Mouse (Mus musculus) hindbrain, embryonic 12.5 days (tissue): ENCODE measurements at regions not wholly inside any gene's neighbourhood (a gene's known extent, or its start where the extent isn't known, plus 50 kb on each side); places are given as distances from the start of the nearest gene placed in this dataset.

Experiments
- ATAC-seq: fragments of 200-750 bp; cut with Nextera tagmentation; 2 replicates; pipeline ENCODE4 v1.8.0; 2017; ENCODE audit warnings: moderate TSS enrichment; ENCODE audit not compliant: low FRiP score
- H3K27ac ChIP-seq: fragments of 300-500 bp; sonication (generic); 2 replicates; pipeline ENCODE4 v1.5.1; 2016; ENCODE audit warnings: mild to moderate bottlenecking
- H3K27me3 ChIP-seq: fragments of 300-500 bp; sonication (generic); 2 replicates; pipeline ENCODE4 v1.6.1; 2016; ENCODE audit warnings: mild to moderate bottlenecking
- H3K36me3 ChIP-seq: fragments of 300-500 bp; sonication (generic); 2 replicates; pipeline ENCODE4 v1.6.1; 2016; ENCODE audit warnings: mild to moderate bottlenecking
- H3K4me1 ChIP-seq: fragments of 300-500 bp; sonication (generic); 2 replicates; pipeline ENCODE4 v1.6.1; 2016
- H3K4me2 ChIP-seq: fragments of 300-500 bp; sonication (generic); replicated peaks from 2 replicates; pipeline ENCODE4 v1.6.1; 2016; ENCODE audit warnings: mild to moderate bottlenecking
- H3K4me3 ChIP-seq: fragments of 300-500 bp; sonication (generic); 2 replicates; pipeline ENCODE4 v1.5.1; 2016; ENCODE audit warnings: mild to moderate bottlenecking
- H3K9ac ChIP-seq: fragments of 300-500 bp; sonication (generic); 2 replicates; pipeline ENCODE4 v1.6.1; 2016; ENCODE audit warnings: mild to moderate bottlenecking, moderate library complexity
- H3K9me3 ChIP-seq: fragments of 300-500 bp; sonication (generic); replicated peaks from 2 replicates; pipeline ENCODE4 v1.6.1; 2016; ENCODE audit warnings: mild to moderate bottlenecking
- WGBS: fragments of 180-500 bp; shearing (Covaris S2); methylation state at CpG from one replicate; pipeline ENCODE4 v1.1.7; 2016; 5-methylcytosine and 5-hydroxymethylcytosine counted together

DNA sequence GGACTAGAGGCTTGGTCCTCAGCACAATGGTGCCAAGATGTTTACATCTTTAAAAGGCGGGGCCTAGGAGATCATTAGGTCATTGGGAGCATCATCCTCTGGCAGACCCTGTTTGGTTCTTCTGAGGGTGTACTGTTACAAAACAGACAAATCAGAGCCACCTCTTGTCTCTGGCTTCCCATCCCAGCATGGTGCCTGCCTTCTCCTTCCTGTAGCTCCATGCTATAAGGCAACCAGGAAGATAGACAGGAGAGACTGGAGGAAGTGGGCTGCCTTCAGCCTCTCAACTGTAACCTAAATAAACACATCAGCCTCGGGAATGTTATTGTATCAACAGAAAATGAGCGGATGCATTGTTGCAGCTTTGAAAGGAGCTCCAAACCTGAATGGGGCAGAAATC is 529.8 kb upstream of the Gm765 start:
- no peaks in the 10 kb centered on the region for H3K4me1 ChIP-seq
- H3K36me3 ChIP-seq = no peaks in the 10 kb centered on the region
- no peaks in the 10 kb centered on the region for H3K9me3 ChIP-seq
- no peaks in the 10 kb centered on the region for H3K27me3 ChIP-seq
- no peak overlapping the region for H3K27ac ChIP-seq
- WGBS = 49% methylated on average over 3 of the region's 3 CpGs
- H3K4me3 ChIP-seq = no peak overlapping the region
- no peak overlapping the region for H3K4me2 ChIP-seq
- ATAC-seq = no peak
- H3K9ac ChIP-seq = no peak overlapping the region

DNA sequence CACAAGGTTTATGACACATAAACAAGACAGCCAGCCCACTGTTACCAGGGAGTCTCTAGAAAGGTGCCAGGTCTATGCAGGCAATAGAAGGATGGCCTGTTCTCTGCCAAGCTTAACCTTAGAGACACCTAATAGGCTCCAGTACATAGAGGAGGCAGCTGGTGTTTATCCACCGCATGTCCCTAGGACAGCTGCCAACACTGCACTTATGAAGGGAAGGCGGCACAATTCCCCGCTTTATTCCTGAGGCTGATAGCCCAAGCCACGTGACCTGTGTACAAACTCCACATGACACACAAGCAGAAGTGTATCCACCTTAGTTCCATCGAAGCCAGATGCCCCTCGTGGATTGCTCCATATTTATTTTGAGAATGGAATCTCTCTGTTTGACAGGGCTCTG is 527.2 kb upstream of the Gm765 start:
- ATAC-seq = no peak
- Histone ChIP-seq H3K9ac (no peak overlapping the region), H3K27me3 (no peaks in the 10 kb centered on the region), H3K27ac (no peak overlapping the region), H3K9me3 (no peaks in the 10 kb centered on the region), H3K4me2 (no peak overlapping the region), H3K36me3 (no peaks in the 10 kb centered on the region), H3K4me3 (no peak overlapping the region), H3K4me1 (no peaks in the 10 kb centered on the region)
- 83% methylated on average over 6 of the region's 6 CpGs for WGBS

DNA sequence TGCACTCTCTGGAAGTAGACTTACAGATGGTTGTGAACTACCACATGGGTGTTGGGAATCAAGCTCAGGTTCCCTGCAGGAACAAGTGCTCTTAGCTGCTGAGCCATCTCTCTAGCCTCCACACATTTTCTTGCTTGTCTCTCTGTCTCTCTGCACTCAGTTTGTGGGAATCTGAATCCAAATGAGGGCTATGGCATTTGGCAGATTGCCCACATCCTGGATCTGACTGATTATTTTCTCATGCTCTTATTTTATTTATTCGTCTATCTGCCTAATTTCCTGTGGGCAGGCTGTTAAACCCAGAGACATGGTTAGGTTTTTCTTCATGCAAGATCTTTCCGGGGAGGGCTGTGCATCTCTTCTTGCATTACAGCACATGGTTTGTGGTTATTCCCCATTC is 521.8 kb upstream of the Gm765 start:
- no peak for ATAC-seq
- no peak overlapping the region for H3K9ac ChIP-seq
- WGBS = 82% methylated on average over 2 of the region's 2 CpGs
- no peaks in the 10 kb centered on the region for H3K9me3 ChIP-seq
- H3K36me3 ChIP-seq = no peaks in the 10 kb centered on the region
- no peak overlapping the region for H3K4me3 ChIP-seq
- H3K4me1 ChIP-seq = no peaks in the 10 kb centered on the region
- H3K27ac ChIP-seq = no peak overlapping the region
- H3K27me3 ChIP-seq = no peaks in the 10 kb centered on the region
- H3K4me2 ChIP-seq = no peak overlapping the region

DNA sequence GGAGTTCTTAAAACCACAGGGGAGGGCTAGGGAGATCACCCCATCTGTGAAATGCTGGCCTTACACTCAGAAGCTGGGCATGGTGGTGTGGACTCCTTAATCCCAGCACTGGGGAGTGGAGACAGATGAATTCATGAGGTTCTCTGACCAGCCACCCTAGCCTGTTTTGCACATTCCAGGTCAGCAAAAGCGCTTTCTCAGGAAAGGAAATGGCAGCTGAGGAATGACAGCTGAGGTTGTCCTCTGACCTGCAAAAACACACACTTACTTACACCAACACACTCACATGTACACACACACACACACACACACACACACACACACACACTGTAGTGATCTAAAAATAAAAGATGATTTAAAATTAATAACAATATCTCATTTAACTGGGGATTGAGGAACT is 513.4 kb upstream of the Gm765 start:
- WGBS = 76% methylated on average over 1 of the region's 1 CpGs
- Histone ChIP-seq H3K4me2 (no peak overlapping the region), H3K27me3 (no peaks in the 10 kb centered on the region), H3K4me3 (no peak overlapping the region), H3K4me1 (no peaks in the 10 kb centered on the region), H3K9me3 (no peaks in the 10 kb centered on the region), H3K27ac (no peak overlapping the region), H3K9ac (no peak overlapping the region), H3K36me3 (no peaks in the 10 kb centered on the region)
- ATAC-seq = no peak

DNA sequence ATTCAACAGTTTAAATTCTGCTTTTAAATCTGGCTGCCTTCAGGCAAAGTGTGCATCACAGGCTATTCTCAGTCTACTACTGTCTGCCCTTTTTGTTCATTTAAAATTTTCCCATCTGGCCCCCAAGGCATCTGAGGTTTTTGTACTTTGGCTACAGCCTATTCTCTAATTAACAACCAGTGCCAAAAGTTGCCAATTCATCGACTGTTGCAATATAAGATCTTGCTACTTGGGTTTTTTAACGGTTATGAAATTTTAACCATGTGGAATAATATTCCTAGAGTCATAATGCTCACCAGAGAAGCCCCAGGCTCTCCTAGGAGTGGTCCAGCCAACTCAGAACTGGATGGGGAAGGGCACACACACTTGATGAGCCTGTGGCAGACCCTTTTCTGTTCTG is 508.4 kb upstream of the Gm765 start:
- no peaks in the 10 kb centered on the region for H3K9me3 ChIP-seq
- ATAC-seq = no peak
- 85% methylated on average over 2 of the region's 2 CpGs for WGBS
- H3K4me1 ChIP-seq = no peaks in the 10 kb centered on the region
- H3K27ac ChIP-seq = no peak overlapping the region
- no peaks in the 10 kb centered on the region for H3K27me3 ChIP-seq
- H3K9ac ChIP-seq = no peak overlapping the region
- H3K4me3 ChIP-seq = no peak overlapping the region
- no peaks in the 10 kb centered on the region for H3K36me3 ChIP-seq
- H3K4me2 ChIP-seq = no peak overlapping the region

DNA sequence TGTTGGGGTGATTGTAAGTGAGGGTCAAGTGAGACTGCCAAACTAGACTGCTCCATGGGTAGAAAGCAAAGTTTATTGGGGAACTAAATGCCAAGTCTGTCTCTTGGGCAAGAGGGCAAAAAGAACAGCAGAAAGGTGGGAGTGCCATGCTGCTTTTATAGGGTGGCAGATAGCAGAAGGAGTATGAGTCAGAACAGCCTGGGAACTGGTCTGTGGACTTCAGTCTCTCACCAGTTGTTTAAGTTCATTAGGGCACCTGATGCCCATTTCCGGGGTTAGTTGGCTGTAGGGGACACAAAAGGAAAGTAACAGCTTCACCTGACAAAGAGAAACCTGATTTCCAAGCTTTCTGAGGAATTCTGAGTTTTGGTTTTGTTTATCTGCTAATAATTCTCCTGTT is 506.3 kb upstream of the Gm765 start:
- ATAC-seq = no peak
- H3K9me3 ChIP-seq = no peaks in the 10 kb centered on the region
- no peaks in the 10 kb centered on the region for H3K27me3 ChIP-seq
- H3K9ac ChIP-seq = no peak overlapping the region
- no peak overlapping the region for H3K4me2 ChIP-seq
- H3K36me3 ChIP-seq = no peaks in the 10 kb centered on the region
- H3K27ac ChIP-seq = no peak overlapping the region
- WGBS = 83% methylated on average over 1 of the region's 1 CpGs
- no peak overlapping the region for H3K4me3 ChIP-seq
- no peaks in the 10 kb centered on the region for H3K4me1 ChIP-seq

DNA sequence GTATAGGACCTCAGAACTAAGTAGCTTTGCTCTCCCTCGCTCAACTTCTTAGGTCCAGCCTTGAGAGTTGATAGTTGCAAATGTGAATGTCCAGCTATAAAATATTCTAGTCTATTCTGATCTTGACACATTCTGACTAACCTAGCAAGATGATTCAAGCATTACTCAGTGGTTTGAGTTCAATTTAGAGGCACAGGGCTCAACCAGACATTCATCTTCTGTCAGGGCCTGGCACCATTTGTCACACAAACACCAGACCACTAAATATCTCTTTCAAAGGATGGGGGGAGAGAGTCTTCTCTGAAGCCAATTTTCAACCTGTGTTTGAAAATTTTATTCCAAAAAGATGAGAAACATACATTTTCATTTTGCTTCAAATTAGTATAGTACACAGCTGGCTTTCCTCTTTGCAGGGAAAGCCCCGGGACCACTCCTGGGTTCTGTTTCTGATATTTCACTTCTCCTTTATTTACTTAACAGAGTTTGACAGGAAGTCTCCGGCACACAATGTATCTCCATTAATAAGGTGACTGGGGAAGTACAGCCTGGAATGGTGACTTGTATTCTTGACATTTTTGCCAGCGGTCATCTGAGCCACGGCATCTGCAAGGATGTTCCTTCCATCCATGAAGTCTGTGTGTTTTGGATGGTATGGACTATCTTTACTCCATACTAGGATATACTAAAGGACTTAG is 503.6 kb upstream of the Gm765 start:
- Histone ChIP-seq H3K4me1 (0 out of 2 replicates have a peak, but pooled peaks cover 2% of the 10 kb centered on the region), H3K27ac (no peak overlapping the region), H3K36me3 (no peaks in the 10 kb centered on the region), H3K9ac (no peak overlapping the region), H3K9me3 (no peaks in the 10 kb centered on the region), H3K27me3 (no peaks in the 10 kb centered on the region), H3K4me2 (no peak overlapping the region), H3K4me3 (no peak overlapping the region)
- WGBS = 76% methylated on average over 5 of the region's 5 CpGs
- ATAC-seq = no peak

DNA sequence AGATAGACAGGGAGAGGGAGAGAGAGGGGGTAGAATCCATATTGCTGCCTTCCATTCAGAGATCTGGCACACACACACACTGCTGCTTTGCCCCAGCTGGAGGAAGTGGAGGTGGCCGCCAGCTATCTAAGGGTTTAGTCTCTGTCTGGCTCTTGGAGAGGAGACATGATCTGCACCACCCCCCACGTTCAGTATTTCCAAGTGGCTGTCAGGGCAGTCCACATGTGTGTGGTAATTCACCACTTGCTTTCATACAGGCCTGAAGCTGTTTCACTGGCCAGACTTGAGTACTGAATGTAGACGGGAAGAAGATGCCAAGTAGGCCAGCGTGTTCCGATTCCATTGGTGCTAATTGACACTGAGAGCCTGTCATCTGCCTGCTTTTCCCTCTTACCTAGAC is 501.0 kb upstream of the Gm765 start:
- H3K4me3 ChIP-seq = no peak overlapping the region
- no peaks in the 10 kb centered on the region for H3K9me3 ChIP-seq
- WGBS = 77% methylated on average over 5 of the region's 5 CpGs
- no peaks in the 10 kb centered on the region for H3K27me3 ChIP-seq
- no peak overlapping the region for H3K9ac ChIP-seq
- 0 out of 2 replicates have a peak, but pooled peaks cover 2% of the 10 kb centered on the region for H3K4me1 ChIP-seq
- ATAC-seq = no peak
- no peaks in the 10 kb centered on the region for H3K36me3 ChIP-seq
- H3K4me2 ChIP-seq = no peak overlapping the region
- H3K27ac ChIP-seq = no peak overlapping the region

DNA sequence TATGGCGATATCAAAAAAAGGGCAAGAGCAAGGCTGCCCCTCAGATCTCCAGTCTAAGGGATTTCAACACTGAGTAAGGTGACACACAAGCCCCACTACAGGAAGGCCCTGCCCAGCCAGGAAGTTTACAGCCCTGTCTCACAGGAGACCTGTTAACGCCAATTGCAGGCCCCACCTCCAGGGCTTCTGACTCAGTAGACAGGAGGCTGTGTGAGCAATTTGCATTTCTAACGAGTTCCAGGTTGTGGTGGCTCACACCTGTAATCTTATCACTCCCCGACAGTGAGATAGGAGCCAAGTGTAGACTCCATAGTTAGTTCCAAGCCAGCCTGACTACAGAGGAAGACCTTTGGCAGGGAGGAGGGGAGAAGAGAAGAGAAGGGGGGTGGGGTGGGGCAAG is 500.4 kb upstream of the Gm765 start:
- H3K9ac ChIP-seq = no peak overlapping the region

DNA sequence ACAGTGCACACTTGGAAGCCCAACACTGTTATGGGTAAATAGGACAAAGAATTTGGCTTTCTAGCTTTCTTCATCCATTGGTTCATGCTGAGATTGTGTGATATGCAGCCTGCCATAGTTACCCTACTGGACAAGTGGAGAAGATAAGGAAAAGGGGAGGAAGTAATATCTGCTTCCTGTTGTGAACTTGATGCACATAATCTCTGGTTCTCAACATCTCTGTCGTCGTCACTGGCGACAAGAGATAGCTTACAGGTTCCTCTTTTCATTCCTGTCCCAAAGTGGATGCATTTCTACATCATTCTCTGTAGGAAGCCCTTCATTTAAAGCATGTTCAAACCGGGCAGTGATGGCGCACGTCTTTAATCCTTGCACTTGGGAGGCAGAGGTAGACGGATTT is 491.4 kb upstream of the Gm765 start:
- no peak overlapping the region for H3K4me2 ChIP-seq
- H3K36me3 ChIP-seq = no peaks in the 10 kb centered on the region
- no peaks in the 10 kb centered on the region for H3K9me3 ChIP-seq
- ATAC-seq = no peak
- H3K4me3 ChIP-seq = no peak overlapping the region
- H3K27ac ChIP-seq = no peak overlapping the region
- H3K27me3 ChIP-seq = no peaks in the 10 kb centered on the region
- no peak overlapping the region for H3K9ac ChIP-seq
- WGBS = 92% methylated on average over 7 of the region's 7 CpGs
- H3K4me1 ChIP-seq = no peaks in the 10 kb centered on the region

More for the DNA sequence above, 500.4 kb upstream of the Gm765 start:
- H3K4me2 ChIP-seq = no peak overlapping the region
- no peak overlapping the region for H3K4me3 ChIP-seq
- H3K9me3 ChIP-seq = no peaks in the 10 kb centered on the region
- 63% methylated on average over 4 of the region's 4 CpGs for WGBS
- H3K4me1 ChIP-seq = 0 out of 2 replicates have a peak, but pooled peaks cover 2% of the 10 kb centered on the region
- no peak overlapping the region for H3K27ac ChIP-seq
- ATAC-seq = no peak
- no peaks in the 10 kb centered on the region for H3K27me3 ChIP-seq
- no peaks in the 10 kb centered on the region for H3K36me3 ChIP-seq

DNA sequence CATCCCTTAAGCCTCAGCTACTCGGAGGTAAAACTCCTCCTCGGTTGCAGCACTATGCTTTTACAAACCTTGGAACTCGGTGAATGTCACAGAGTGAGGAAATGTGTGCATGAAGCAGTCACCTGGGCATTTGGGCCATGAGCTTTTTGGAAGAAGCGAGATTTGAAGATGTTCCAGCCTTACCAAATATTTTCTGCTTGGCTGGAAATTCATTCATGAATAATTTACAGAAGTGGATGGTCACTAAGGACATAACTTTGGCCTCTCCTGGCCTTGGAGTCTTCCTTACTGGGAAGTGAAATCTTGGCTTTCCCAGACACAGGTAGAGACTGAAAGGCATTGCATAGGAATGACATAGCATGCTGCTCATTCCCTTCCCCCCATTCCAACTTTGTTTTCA is 487.6 kb upstream of the Gm765 start:
- Histone ChIP-seq H3K27me3 (no peaks in the 10 kb centered on the region), H3K9ac (no peak overlapping the region), H3K27ac (no peak overlapping the region), H3K4me2 (no peak overlapping the region), H3K4me1 (no peaks in the 10 kb centered on the region), H3K36me3 (no peaks in the 10 kb centered on the region), H3K9me3 (no peaks in the 10 kb centered on the region), H3K4me3 (no peak overlapping the region)
- no peak for ATAC-seq
- 78% methylated on average over 4 of the region's 4 CpGs for WGBS

DNA sequence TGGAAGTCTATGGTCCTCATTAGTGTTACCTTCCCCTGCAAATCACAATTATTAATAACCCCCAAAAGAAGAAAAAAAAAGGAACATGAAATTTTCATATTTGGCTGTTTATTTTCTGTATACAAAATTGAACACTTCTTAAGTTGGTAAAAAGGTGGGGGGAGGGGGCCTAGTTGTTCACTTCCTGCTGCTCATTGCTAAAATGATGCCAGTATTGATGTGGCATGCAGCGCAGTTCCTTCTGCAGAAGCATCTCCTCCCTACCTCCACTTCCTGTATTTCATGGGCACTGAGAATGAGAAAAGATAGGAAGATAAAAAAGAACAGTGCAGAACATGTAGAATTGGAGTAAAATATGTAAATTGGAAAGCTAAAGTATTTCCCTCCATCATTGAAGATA is 465.5 kb upstream of the Gm765 start:
- H3K9ac ChIP-seq = no peak overlapping the region
- 93% methylated on average over 1 of the region's 1 CpGs for WGBS
- ATAC-seq = no peak
- H3K27me3 ChIP-seq = no peaks in the 10 kb centered on the region
- no peaks in the 10 kb centered on the region for H3K4me1 ChIP-seq
- H3K4me3 ChIP-seq = no peak overlapping the region
- no peak overlapping the region for H3K27ac ChIP-seq
- H3K4me2 ChIP-seq = no peak overlapping the region
- no peaks in the 10 kb centered on the region for H3K36me3 ChIP-seq
- 0 out of 2 replicates have a peak, but pooled peaks cover under 1% of the 10 kb centered on the region for H3K9me3 ChIP-seq

DNA sequence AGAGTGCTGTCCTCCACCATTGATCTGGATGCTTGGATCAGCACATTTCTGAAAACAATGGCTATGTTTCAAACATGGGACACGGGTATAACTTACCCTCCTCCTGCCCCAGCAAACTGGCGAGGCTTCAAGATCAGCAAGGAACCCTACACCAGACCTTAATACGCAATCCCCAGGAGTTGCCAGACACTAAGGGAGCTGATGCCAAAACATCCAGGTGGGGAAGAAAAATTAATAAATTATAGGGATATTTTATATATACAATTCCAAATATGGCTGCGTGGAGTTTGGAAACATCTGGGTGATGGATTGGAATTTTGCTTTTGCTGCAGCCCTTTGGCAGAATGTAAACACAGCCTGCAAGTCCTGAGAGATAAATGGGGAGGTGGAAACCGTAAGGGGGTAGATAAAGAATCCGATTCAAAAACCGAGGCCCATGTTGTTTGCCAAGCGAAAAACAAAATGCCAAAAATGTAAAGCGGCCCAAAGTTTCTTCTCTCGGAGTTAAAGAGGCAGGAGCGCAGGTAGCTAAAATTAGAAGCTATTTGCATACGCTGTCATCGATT is 460.9 kb upstream of the Gm765 start:
- no peak overlapping the region for H3K27ac ChIP-seq
- H3K9ac ChIP-seq = no peak overlapping the region
- no peaks in the 10 kb centered on the region for H3K36me3 ChIP-seq
- no peaks in the 10 kb centered on the region for H3K9me3 ChIP-seq
- 85% methylated on average over 13 of the region's 13 CpGs for WGBS
- H3K4me3 ChIP-seq = no peak overlapping the region
- H3K4me1 ChIP-seq = no peaks in the 10 kb centered on the region
- no peaks in the 10 kb centered on the region for H3K27me3 ChIP-seq
- no peak overlapping the region for H3K4me2 ChIP-seq
- ATAC-seq = no peak
